Mouse (Mus musculus) hindbrain, postnatal 0 days (tissue): Measurements from ENCODE around the gene Aatk. TPM values are rescaled to one million over a fixed set of nuclear protein-coding genes. Genes with fewer than 3 reads are reported as not detected.
A peak's percentile ranks its signal among the peaks of the same experiment; 100 is the strongest.

Source experiments
- ATAC-seq: fragments of 200-750 bp; cut with Nextera tagmentation; 2 replicates; pipeline ENCODE4 v1.8.0; 2017; ENCODE audit warnings: mild to moderate bottlenecking, moderate TSS enrichment, moderate library complexity
- DNase-seq: peaks from one replicate; pipeline ENCODE4 v3.0.0-alpha.2; 2015; ENCODE audit warnings: low spot score
- H3K27ac ChIP-seq: fragments of 300-500 bp; sonication (generic); 2 replicates; pipeline ENCODE4 v1.5.1; 2014; ENCODE audit warnings: mild to moderate bottlenecking
- H3K27me3 ChIP-seq: fragments of 300-500 bp; sonication (generic); 2 replicates; pipeline ENCODE4 v1.6.1; 2014; ENCODE audit warnings: low read length, mixed read lengths; ENCODE audit not compliant: insufficient read depth
- H3K36me3 ChIP-seq: fragments of 300-500 bp; sonication (generic); 2 replicates; pipeline ENCODE4 v1.6.1; 2014; ENCODE audit warnings: low read length, mixed read lengths; ENCODE audit not compliant: insufficient read depth
- H3K4me1 ChIP-seq: fragments of 300-500 bp; sonication (generic); 2 replicates; pipeline ENCODE4 v1.6.1; 2014; ENCODE audit warnings: antibody characterized with exemption, low read length, mixed read lengths; ENCODE audit not compliant: insufficient read depth
- H3K4me2 ChIP-seq: fragments of 300-500 bp; sonication (generic); 2 replicates; pipeline ENCODE4 v1.6.1; 2014; ENCODE audit warnings: low read depth, mild to moderate bottlenecking, low read length, moderate library complexity, mixed read lengths
- H3K4me3 ChIP-seq: fragments of 300-500 bp; sonication (generic); 2 replicates; pipeline ENCODE4 v1.5.1; 2014; ENCODE audit warnings: low read length
- H3K9ac ChIP-seq: fragments of 300-500 bp; sonication (generic); replicated peaks from 2 replicates; pipeline ENCODE4 v1.6.1; 2014; ENCODE audit warnings: mild to moderate bottlenecking, low read length, moderate library complexity, mixed read lengths
- H3K9me3 ChIP-seq: fragments of 300-500 bp; sonication (generic); 2 replicates; pipeline ENCODE4 v1.6.1; 2016; ENCODE audit warnings: low read length, mixed read lengths
- CTCF ChIP-seq: IDR thresholded peaks from 2 replicates; pipeline ENCODE4 v1.5.1; 2016; ENCODE audit warnings: antibody characterized with exemption, control low read depth, low read depth
- WGBS: fragments of 180-500 bp; shearing (Covaris S2); extraction: QIAGEN DNeasy Blood & Tissue Kit; methylation state at CpG from one replicate; pipeline ENCODE4 v1.1.7; 2014; 5-methylcytosine and 5-hydroxymethylcytosine counted together
- microRNA counts: library from miRNA; unstranded; fragments of <30 nt; microRNA quantifications from one replicate; lab custom pipeline; 2015
- microRNA-seq, 2 experiments: library from miRNA; unstranded; fragments of <30 nt; microRNA quantifications; one replicate each; pipeline ENCODE4; 2016
- polyA plus RNA-seq: library from polyadenylated mRNA; unstranded; fragments of >200 nt; fragmentation: Nextera tagmentation; extraction: Ambion mirVana; gene quantifications from 2 replicates; pipeline ENCODE4 v1.2.1, GENCODE M21; 2015
- total RNA-seq: library from RNA; depleted of rRNA; stranded (reverse); fragments of >200 nt; gene quantifications from 2 replicates; pipeline ENCODE4 v1.2.3, GENCODE M21; 2014; rRNA removed

The Aatk gene
- total and polyA plus RNA-seq, 2 experiments from 2014 or later: 35.5 to 161 TPM

DNA sequence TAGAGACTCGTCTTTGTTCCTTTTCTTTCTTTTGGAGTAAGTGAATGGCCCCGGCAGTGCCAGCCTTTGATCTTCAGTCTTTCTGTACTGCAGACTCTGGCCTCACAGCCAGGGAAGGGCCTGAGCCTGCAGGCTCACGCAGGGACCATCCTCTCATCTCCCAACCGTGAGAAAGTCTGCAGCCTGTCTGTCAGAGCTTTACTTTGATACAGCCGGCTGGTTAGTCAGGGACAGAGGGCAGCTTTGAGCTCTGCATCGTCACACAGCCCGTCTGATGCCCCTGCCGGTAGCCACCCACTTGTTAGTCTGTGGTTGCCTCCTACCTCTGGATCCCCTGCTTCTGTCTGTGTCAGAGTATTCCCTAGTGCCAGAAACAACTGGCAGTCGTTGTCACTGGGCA lies 81.9 kb downstream of the Aatk start:
- H3K4me1 ChIP-seq: peaks cover 11% of the 10 kb centered on the region
- ATAC-seq (peak; percentile 71), DNase-seq (peak; percentile 45)
- H3K27me3 ChIP-seq: no peaks in the 10 kb centered on the region
- H3K27ac ChIP-seq: peak overlapping the region; percentile 36; the same call in 1 of the 2 replicates
- 16% methylated on average over 9 of the region's 9 CpGs for WGBS
- H3K4me3 ChIP-seq: no peak overlapping the region
- TF ChIP-seq CTCF: peak; percentile 25; the same call in 1 of the 2 replicates
- 0 out of 2 replicates have a peak, but pooled peaks cover 4% of the 10 kb centered on the region for H3K36me3 ChIP-seq
- no peak overlapping the region for H3K9ac ChIP-seq
- H3K4me2 ChIP-seq: no peak overlapping the region
- H3K9me3 ChIP-seq: no peaks in the 10 kb centered on the region

DNA sequence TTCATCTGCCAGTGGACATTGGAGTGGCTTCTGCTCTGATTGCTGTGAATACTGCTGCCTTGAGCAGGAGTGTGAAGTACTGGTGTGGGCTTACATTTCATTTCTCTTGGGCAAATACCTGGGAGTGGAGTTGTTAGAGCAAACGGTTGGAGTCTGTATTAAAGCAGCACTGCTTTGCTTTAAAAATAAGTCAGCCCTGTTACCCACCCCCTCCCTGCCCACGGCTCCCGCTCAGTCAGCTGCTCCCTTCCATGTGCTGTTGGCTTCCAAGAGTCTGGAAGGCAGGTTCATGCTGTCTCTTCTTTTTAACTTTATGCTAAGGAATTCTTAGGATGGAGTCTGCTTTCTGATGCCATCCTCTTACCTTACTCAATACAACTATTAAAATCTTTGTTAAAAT lies 85.5 kb downstream of the Aatk start:
- H3K27me3 ChIP-seq: no peaks in the 10 kb centered on the region
- H3K9me3 ChIP-seq: no peaks in the 10 kb centered on the region
- no peak for TF ChIP-seq CTCF
- no peak overlapping the region for H3K9ac ChIP-seq
- ATAC-seq (no peak), DNase-seq (no peak)
- H3K27ac ChIP-seq: no peak overlapping the region
- peaks cover 3% of the 10 kb centered on the region; the same call in 1 of the 2 replicates for H3K4me1 ChIP-seq
- WGBS: 81% methylated on average over 3 of the region's 3 CpGs
- no peaks in the 10 kb centered on the region for H3K36me3 ChIP-seq
- no peak overlapping the region for H3K4me2 ChIP-seq
- H3K4me3 ChIP-seq: no peak overlapping the region

DNA sequence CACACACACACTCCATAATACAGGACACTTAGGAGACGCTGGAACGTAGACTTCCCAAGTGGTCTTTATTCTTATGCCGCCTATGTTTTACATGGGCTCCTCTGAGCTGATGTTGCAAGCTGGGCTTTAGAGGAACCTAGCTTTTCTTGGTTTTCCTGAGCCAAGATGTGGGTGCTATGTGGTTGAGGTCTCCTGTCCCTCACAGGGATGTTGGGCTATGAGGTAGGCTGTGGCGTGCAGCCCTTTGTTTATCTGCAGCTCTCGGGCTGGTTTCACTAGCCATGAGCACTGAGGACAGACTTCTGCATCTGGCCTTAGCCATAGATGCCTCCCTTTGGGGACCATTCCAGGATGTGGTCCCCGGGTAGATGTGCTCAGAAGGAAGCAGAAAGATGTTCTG lies 86.3 kb downstream of the Aatk start:
- no peaks in the 10 kb centered on the region for H3K36me3 ChIP-seq
- H3K9me3 ChIP-seq: no peaks in the 10 kb centered on the region
- no peaks in the 10 kb centered on the region for H3K27me3 ChIP-seq
- H3K4me2 ChIP-seq: no peak overlapping the region
- H3K4me1 ChIP-seq: peaks cover 3% of the 10 kb centered on the region; the same call in 1 of the 2 replicates
- H3K4me3 ChIP-seq: no peak overlapping the region
- TF ChIP-seq CTCF: no peak
- no peak for ATAC-seq
- 89% methylated on average over 6 of the region's 6 CpGs for WGBS
- no peak overlapping the region for H3K27ac ChIP-seq
- no peak for DNase-seq
- no peak overlapping the region for H3K9ac ChIP-seq

DNA sequence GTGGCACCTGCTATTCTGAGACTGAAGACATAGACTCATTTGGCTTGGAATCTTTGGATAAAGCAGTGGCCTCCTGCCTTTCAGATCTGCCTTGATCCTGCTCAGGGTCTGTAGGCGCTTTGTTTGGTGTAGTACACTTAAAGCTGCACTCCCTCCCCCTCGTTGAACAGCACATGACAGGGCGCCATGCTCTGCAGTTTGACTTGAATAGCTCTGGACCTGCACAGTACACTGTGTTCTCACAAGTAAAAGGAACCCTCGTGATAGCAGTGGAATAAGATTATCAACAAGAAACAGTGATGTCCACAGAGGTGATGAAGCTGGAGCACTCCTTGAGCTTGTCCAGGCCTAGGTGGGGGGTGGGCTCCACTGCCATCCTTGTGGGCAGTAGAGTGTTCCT lies 87.3 kb downstream of the Aatk start:
- Histone ChIP-seq H3K4me3 (no peak overlapping the region), H3K9me3 (no peaks in the 10 kb centered on the region), H3K4me2 (no peak overlapping the region), H3K36me3 (no peaks in the 10 kb centered on the region), H3K4me1 (0 out of 2 replicates have a peak, but pooled peaks cover under 1% of the 10 kb centered on the region), H3K9ac (no peak overlapping the region), H3K27ac (no peak overlapping the region), H3K27me3 (no peaks in the 10 kb centered on the region)
- 88% methylated on average over 4 of the region's 4 CpGs for WGBS
- TF ChIP-seq CTCF: no peak
- ATAC-seq: no peak
- DNase-seq: no peak

DNA sequence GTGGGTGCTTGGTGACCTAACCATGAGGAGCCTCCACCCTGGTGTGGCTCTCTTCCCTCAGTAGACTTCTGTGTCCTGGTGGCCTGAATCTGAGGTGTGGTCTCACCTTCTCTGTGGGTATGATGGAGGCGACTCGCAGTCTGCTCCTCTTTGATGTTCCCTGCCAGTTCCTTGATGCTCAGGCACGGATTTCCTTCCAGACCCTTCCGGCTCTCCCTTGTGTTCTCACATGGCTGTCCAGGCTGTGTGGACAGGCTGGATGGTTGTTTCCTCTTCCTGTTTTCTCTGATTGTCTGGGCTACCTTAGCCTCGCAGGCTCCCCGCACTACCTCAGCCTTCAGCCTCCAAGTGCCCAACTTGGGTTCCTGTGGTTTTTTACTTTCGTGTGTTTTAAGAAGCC lies 88.1 kb downstream of the Aatk start:
- no peak for TF ChIP-seq CTCF
- no peaks in the 10 kb centered on the region for H3K36me3 ChIP-seq
- 87% methylated on average over 7 of the region's 7 CpGs for WGBS
- no peak overlapping the region for H3K27ac ChIP-seq
- H3K9ac ChIP-seq: no peak overlapping the region
- H3K4me2 ChIP-seq: no peak overlapping the region
- no peaks in the 10 kb centered on the region for H3K27me3 ChIP-seq
- DNase-seq: no peak
- H3K4me3 ChIP-seq: no peak overlapping the region
- no peaks in the 10 kb centered on the region for H3K9me3 ChIP-seq
- no peaks in the 10 kb centered on the region for H3K4me1 ChIP-seq
- no peak for ATAC-seq

MicroRNA genes within 50 kb of the gene (microRNA counts, 519-probe panel; counts per million panel counts)
- 3,849 counts per million, percentile 67 among the panel's probes with 10 or more counts for microRNA mmu-miR-338-3p (lab: Ali Mortazavi, UCI)
- microRNA mmu-miR-338-5p (lab: Ali Mortazavi, UCI): 1,283 counts per million, percentile 16 among the panel's probes with 10 or more counts

Small RNA genes lying within 50 kb of the gene (microRNA-seq; reads per million reads assigned to microRNA genes)
- 0 reads per million in 2 experiments for gene Gm25948
- gene Mir3065: 0 reads per million in 2 experiments
- 0 reads per million in 2 experiments for gene Mir338

Other genes starting within 250 kb of the Aatk start
- 102 and 117 TPM in 2 replicates for gene Chmp6, start 133.7 kb downstream of the Aatk start, total RNA-seq
- gene Chmp6, start 133.7 kb downstream of the Aatk start, polyA plus RNA-seq: 115 and 118 TPM in 2 replicates
- 45.9 and 62.4 TPM in 2 replicates for gene Baiap2, start 104.4 kb downstream of the Aatk start, total RNA-seq
- gene Baiap2, start 104.4 kb downstream of the Aatk start, polyA plus RNA-seq: 30.8 and 31.5 TPM in 2 replicates
- 18.5 and 18.7 TPM in 2 replicates for gene Cep131, start 39.7 kb upstream of the Aatk start, total RNA-seq
- 23.3 and 26.4 TPM in 2 replicates for gene Cep131, start 39.7 kb upstream of the Aatk start, polyA plus RNA-seq
- 30.6 and 31.6 TPM in 2 replicates for gene Tepsin, start 51.6 kb upstream of the Aatk start, total RNA-seq
- 13.8 and 14.8 TPM in 2 replicates for gene Tepsin, start 51.6 kb upstream of the Aatk start, polyA plus RNA-seq
- gene Ndufaf8, start 51.8 kb upstream of the Aatk start, total RNA-seq: 56.1 and 82.6 TPM in 2 replicates
- 62.7 and 70.2 TPM in 2 replicates for gene Ndufaf8, start 51.8 kb upstream of the Aatk start, polyA plus RNA-seq
- 167 and 178 TPM in 2 replicates for gene Slc38a10, start 104.2 kb upstream of the Aatk start, total RNA-seq
- 95.9 and 101 TPM in 2 replicates for gene Slc38a10, start 104.2 kb upstream of the Aatk start, polyA plus RNA-seq
- 31.1 and 43.1 TPM in 2 replicates for gene Bahcc1, start 185.8 kb upstream of the Aatk start, total RNA-seq
- gene Bahcc1, start 185.8 kb upstream of the Aatk start, polyA plus RNA-seq: 8.8 and 9.1 TPM in 2 replicates